ENCODE assay signal across 16 mouse cellular contexts in the genomic region with DNA sequence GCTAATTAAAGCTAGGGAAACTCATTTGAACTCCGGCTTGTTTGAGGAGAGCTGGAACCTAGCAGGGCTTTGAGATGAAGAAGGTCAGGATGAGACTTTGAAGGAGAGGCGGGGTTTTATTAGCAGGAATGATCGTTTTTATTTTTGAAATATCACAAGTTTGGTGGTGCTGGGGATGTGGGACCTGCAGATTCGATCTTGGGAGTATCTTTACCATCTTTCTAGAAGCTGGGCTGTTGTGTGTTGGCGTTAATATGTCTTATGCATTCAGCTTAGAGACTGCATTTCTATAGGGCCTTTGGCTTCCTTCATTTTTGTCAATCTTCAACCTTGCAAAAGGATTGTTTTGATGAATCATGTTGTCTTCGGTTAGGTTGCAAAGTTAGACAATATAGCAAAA. TPM values are rescaled to one million over a fixed set of nuclear protein-coding genes. Genes with fewer than 3 reads are reported as not detected.
A peak's percentile ranks its signal among the peaks of the same experiment; 100 is the strongest.
DNase-seq lines count a peak whose midpoint lies in the region; ATAC-seq and TF ChIP-seq lines count a peak whose summit lies in the region.
"Had no signal": no experiment of that assay in that cellular context is flagged by ENCODE, and none has a peak within 500 bp of the region (broad histone marks: within the 10 kb centered on the region; RNA-seq: fewer than 3 reads in every experiment).

No protein-coding gene starts in this region.

- 0 out of 2 replicates have a peak, but pooled peaks cover 11% of the 10 kb centered on the region for H3K27me3 ChIP-seq in heart, postnatal 0 days (ENCODE audit: control insufficient read depth, insufficient read depth, low read length)
- H3K27me3 ChIP-seq in midbrain, embryonic 11.5 days (ENCODE audit: control insufficient read depth, insufficient read depth, low read length), result peaks cover 19% of the 10 kb centered on the region
- H3K27me3 ChIP-seq in midbrain, embryonic 16.5 days (ENCODE audit: control insufficient read depth, insufficient read depth, low read depth, low read length), result peaks cover 2% of the 10 kb centered on the region
- peaks cover 16% of the 10 kb centered on the region; the same call in 1 of the 2 replicates for H3K27me3 ChIP-seq in intestine, postnatal 0 days (replicated peaks; ENCODE audit: control insufficient read depth, insufficient read depth, low read length)
- H3K27me3 ChIP-seq in stomach, embryonic 16.5 days (ENCODE audit: control insufficient read depth, insufficient read depth, low read length), result peaks cover 15% of the 10 kb centered on the region

- H3K27ac ChIP-seq in heart, postnatal 0 days (ENCODE audit: low read depth), result no peak overlapping the region
- no peak overlapping the region for H3K27ac ChIP-seq in midbrain, embryonic 11.5 days (ENCODE audit: low read depth, low read length)
- H3K27ac ChIP-seq in midbrain, embryonic 16.5 days (ENCODE audit: low read length), result no peak overlapping the region
- H3K27ac ChIP-seq in intestine, postnatal 0 days (ENCODE audit: low read depth, low read length), result no peak overlapping the region
- no peak overlapping the region for H3K27ac ChIP-seq in stomach, embryonic 16.5 days (ENCODE audit: low read length)
- H3K27ac ChIP-seq: hindbrain, embryonic 12.5 days had no signal

- intact Hi-C loops in heart, postnatal 25 days (cut with DNase I), result no loop called here

- ATAC-seq in heart, postnatal 0 days (ENCODE audit: insufficient read depth, low read depth), result no peak
- no peak for ATAC-seq in midbrain, embryonic 11.5 days (ENCODE audit: low FRiP score)
- no peak for ATAC-seq in midbrain, embryonic 16.5 days
- ATAC-seq in intestine, postnatal 0 days, result no peak
- no peak for ATAC-seq in stomach, embryonic 16.5 days (ENCODE audit: insufficient read depth, low FRiP score)
- ATAC-seq: CD4-positive, CD25-positive, alpha-beta regulatory T cell, adult 4 months had no signal

- peak overlapping the region; percentile 76; the same call in 1 of the 2 replicates for H3K4me2 ChIP-seq in heart, postnatal 0 days (ENCODE audit: low read depth, low read length)
- H3K4me2 ChIP-seq in midbrain, embryonic 11.5 days, result no peak overlapping the region; the same call in 1 of the 2 replicates
- no peak overlapping the region for H3K4me2 ChIP-seq in midbrain, embryonic 16.5 days (ENCODE audit: low read length)
- 0 out of 2 replicates have a peak overlapping the region, but pooled peaks have one; percentile 100 for H3K4me2 ChIP-seq in intestine, postnatal 0 days (replicated peaks; ENCODE audit: low read depth)
- no peak overlapping the region; the same call in 1 of the 2 replicates for H3K4me2 ChIP-seq in stomach, embryonic 16.5 days (ENCODE audit: low read depth, low read length)

- 57% methylated on average over 6 of the region's 6 CpGs for WGBS in heart, postnatal 0 days
- 51% methylated on average over 6 of the region's 6 CpGs for whole genome bisulfite sequencing in midbrain, embryonic 11.5 days
- WGBS in midbrain, embryonic 16.5 days, result 53% methylated on average over 6 of the region's 6 CpGs
- 60% methylated on average over 6 of the region's 6 CpGs for WGBS in intestine, postnatal 0 days
- 61% methylated on average over 6 of the region's 6 CpGs for WGBS in stomach, embryonic 16.5 days

- H3K9me3 ChIP-seq in heart, postnatal 0 days (replicated peaks; ENCODE audit: control insufficient read depth, low read length), result no peaks in the 10 kb centered on the region
- no peaks in the 10 kb centered on the region for H3K9me3 ChIP-seq in midbrain, embryonic 11.5 days (ENCODE audit: control insufficient read depth, low read length)
- H3K9me3 ChIP-seq in midbrain, embryonic 16.5 days (replicated peaks; ENCODE audit: control insufficient read depth, low read length, poor library complexity, severe bottlenecking), result no peaks in the 10 kb centered on the region
- H3K9me3 ChIP-seq in intestine, postnatal 0 days (ENCODE audit: control insufficient read depth), result no peaks in the 10 kb centered on the region
- H3K9me3 ChIP-seq in stomach, embryonic 16.5 days (replicated peaks; ENCODE audit: control insufficient read depth, low read length), result no peaks in the 10 kb centered on the region
- H3K9me3 ChIP-seq: hindbrain, embryonic 12.5 days had no signal

- no peak overlapping the region for H3K9ac ChIP-seq in heart, postnatal 0 days (replicated peaks; ENCODE audit: low read depth, low read length)
- no peak overlapping the region for H3K9ac ChIP-seq in midbrain, embryonic 11.5 days (ENCODE audit: low read length)
- no peak overlapping the region for H3K9ac ChIP-seq in midbrain, embryonic 16.5 days (ENCODE audit: low read depth, low read length)
- H3K9ac ChIP-seq in intestine, postnatal 0 days (ENCODE audit: low read depth, low read length), result no peak overlapping the region
- H3K9ac ChIP-seq in stomach, embryonic 16.5 days (ENCODE audit: low read length), result no peak overlapping the region

- H3K4me1 ChIP-seq in heart, postnatal 0 days (ENCODE audit: control insufficient read depth, insufficient read depth), result peaks cover 5% of the 10 kb centered on the region; the same call in 1 of the 2 replicates
- H3K4me1 ChIP-seq in midbrain, embryonic 11.5 days (ENCODE audit: control insufficient read depth, insufficient read depth, low read length), result peaks cover 7% of the 10 kb centered on the region; the same call in 1 of the 2 replicates
- peaks cover 16% of the 10 kb centered on the region for H3K4me1 ChIP-seq in midbrain, embryonic 16.5 days (ENCODE audit: control insufficient read depth, insufficient read depth, low read length)
- no peaks in the 10 kb centered on the region for H3K4me1 ChIP-seq in intestine, postnatal 0 days (replicated peaks; ENCODE audit: control insufficient read depth, insufficient read depth, low read length)
- H3K4me1 ChIP-seq in stomach, embryonic 16.5 days (ENCODE audit: control insufficient read depth, insufficient read depth, low read length), result 0 out of 2 replicates have a peak, but pooled peaks cover 6% of the 10 kb centered on the region

- no peak for TF ChIP-seq CTCF in heart, postnatal 0 days (IDR thresholded peaks at IDR 0.05; ENCODE audit: low read depth)
- TF ChIP-seq CTCF in intestine, postnatal 0 days (IDR thresholded peaks at IDR 0.05; ENCODE audit: low read depth), result no peak

- TF ChIP-seq EP300 in heart, postnatal 0 days (IDR thresholded peaks at IDR 0.05; ENCODE audit: low read depth), result no peak

- no peaks in the 10 kb centered on the region for H3K36me3 ChIP-seq in heart, postnatal 0 days (replicated peaks; ENCODE audit: control insufficient read depth, insufficient read depth, low read length)
- H3K36me3 ChIP-seq in midbrain, embryonic 11.5 days (ENCODE audit: control insufficient read depth, insufficient read depth, low read length), result no peaks in the 10 kb centered on the region
- no peaks in the 10 kb centered on the region for H3K36me3 ChIP-seq in midbrain, embryonic 16.5 days (ENCODE audit: control insufficient read depth, insufficient read depth, low read length)
- H3K36me3 ChIP-seq in intestine, postnatal 0 days (ENCODE audit: control insufficient read depth, insufficient read depth), result no peaks in the 10 kb centered on the region
- H3K36me3 ChIP-seq in stomach, embryonic 16.5 days (ENCODE audit: control insufficient read depth, insufficient read depth, low read length), result no peaks in the 10 kb centered on the region
- H3K36me3 ChIP-seq: hindbrain, embryonic 12.5 days had no signal

- no peak overlapping the region; the same call in 1 of the 2 replicates for H3K4me3 ChIP-seq in heart, postnatal 0 days (ENCODE audit: low read depth, low read length)
- no peak overlapping the region for H3K4me3 ChIP-seq in midbrain, embryonic 11.5 days (ENCODE audit: low read depth, low read length)
- no peak overlapping the region for H3K4me3 ChIP-seq in midbrain, embryonic 16.5 days (ENCODE audit: low read depth, low read length)
- H3K4me3 ChIP-seq in intestine, postnatal 0 days (ENCODE audit: low read depth, low read length), result 0 out of 2 replicates have a peak overlapping the region, but pooled peaks have one; percentile 72
- H3K4me3 ChIP-seq in stomach, embryonic 16.5 days (replicated peaks; ENCODE audit: low read length), result peak overlapping the region; percentile 79; the same call in 1 of the 2 replicates
- H3K4me3 ChIP-seq: erythroblast, embryonic 14.5 days had no signal

- no peak for DNase-seq in heart, postnatal 0 days (ENCODE audit: low spot score)
- no peak for DNase-seq in heart, postnatal 25 days (ENCODE audit: low spot score)
- DNase-seq in midbrain, embryonic 11.5 days (ENCODE audit: low spot score, missing footprints), result peak; percentile 71
- DNase-seq in thymus, postnatal 14 days, result no peak
- no peak for DNase-seq in ovary, postnatal 10 days (ENCODE audit: low spot score)
- DNase-seq: thymus, adult 18-20 months had no signal

RNA-seq across cellular contexts. Expression of gene Aff1, which starts 1.9 kb away (rescaled TPM):
- total RNA-seq in heart, postnatal 0 days (2014; rRNA removed; ENCODE audit: low replicate concordance), result 14.0 and 29.0 TPM in 2 replicates
- 5.4 and 6.5 TPM in 2 replicates for polyA plus RNA-seq in heart, postnatal 0 days (2015; fragmentation: Nextera tagmentation; extraction: Ambion mirVana)
- 10 to 100 TPM; 37.4 to 42.7 TPM for total RNA-seq in heart, postnatal 25 days (2021)
- 4.9 and 5.9 TPM in 2 replicates for polyA plus RNA-seq in midbrain, embryonic 11.5 days (2014; fragmentation: Nextera tagmentation; extraction: Ambion mirVana)
- polyA plus RNA-seq in midbrain, embryonic 16.5 days (2015; fragmentation: Nextera tagmentation; extraction: Ambion mirVana), result 1.2 and 2.1 TPM in 2 replicates
- 5.8 and 6.8 TPM in 2 replicates for polyA plus RNA-seq in intestine, postnatal 0 days (2015; fragmentation: Nextera tagmentation; extraction: Ambion mirVana)
- polyA plus RNA-seq in stomach, embryonic 16.5 days (2015; fragmentation: Nextera tagmentation; extraction: Ambion mirVana), result 5.4 and 6.8 TPM in 2 replicates

RNA-seq across cellular contexts. Expression of gene 1700016H13Rik, which starts 38.3 kb away (rescaled TPM):
- total RNA-seq in heart, postnatal 0 days (2014; rRNA removed; ENCODE audit: low replicate concordance), result not detected in 2 replicates
- polyA plus RNA-seq in heart, postnatal 0 days (2015; fragmentation: Nextera tagmentation; extraction: Ambion mirVana), result 0.21 and 0.33 TPM in 2 replicates
- total RNA-seq in heart, postnatal 25 days (2021), result not detected
- 0.25 TPM in 1 of 2 replicates, not detected in the other for polyA plus RNA-seq in midbrain, embryonic 11.5 days (2014; fragmentation: Nextera tagmentation; extraction: Ambion mirVana)
- 0.29 and 0.34 TPM in 2 replicates for polyA plus RNA-seq in midbrain, embryonic 16.5 days (2015; fragmentation: Nextera tagmentation; extraction: Ambion mirVana)
- polyA plus RNA-seq in intestine, postnatal 0 days (2015; fragmentation: Nextera tagmentation; extraction: Ambion mirVana), result 0.23 TPM in 1 of 2 replicates, not detected in the other
- polyA plus RNA-seq in stomach, embryonic 16.5 days (2015; fragmentation: Nextera tagmentation; extraction: Ambion mirVana), result 0.44 TPM in 1 of 2 replicates, not detected in the other
- total RNA-seq: adrenal gland, adult 18-20 months; heart, adult 18-20 months; left cerebral cortex, postnatal 25 days had no signal
- polyA plus RNA-seq: CD4-positive, CD25-positive, alpha-beta regulatory T cell, adult 4 months; erythroblast, embryonic 14.5 days; hindbrain, embryonic 12.5 days; kidney, adult 2 months had no signal

Comparison
In these comparisons a context has a peak if more than half of its experiments do, and no peak if none do; other contexts are left out.
1. H3K4me2 ChIP-seq: peak in heart, postnatal 0 days (single experiment) and intestine, postnatal 0 days (single experiment); none in midbrain, embryonic 11.5 days (single experiment), midbrain, embryonic 16.5 days (single experiment) and stomach, embryonic 16.5 days (single experiment).
2. H3K4me3 ChIP-seq: peak in intestine, postnatal 0 days (single experiment) and stomach, embryonic 16.5 days (single experiment); none in heart, postnatal 0 days (single experiment), midbrain, embryonic 11.5 days (single experiment) and midbrain, embryonic 16.5 days (single experiment).